Mouse (Mus musculus): Measurements from ENCODE around the gene Srsf3. TPM values are rescaled to one million over a fixed set of nuclear protein-coding genes. Genes with fewer than 3 reads are reported as not detected.
"Not testable (repeated sequence)": the region's sequence is repeated elsewhere in the genome, so short reads cannot be mapped to it uniquely, and the experiment has no call there.

Gene Srsf3
- total RNA-seq, 2 experiments from 2014 or later = 91.3 to 94.2 TPM

DNA sequence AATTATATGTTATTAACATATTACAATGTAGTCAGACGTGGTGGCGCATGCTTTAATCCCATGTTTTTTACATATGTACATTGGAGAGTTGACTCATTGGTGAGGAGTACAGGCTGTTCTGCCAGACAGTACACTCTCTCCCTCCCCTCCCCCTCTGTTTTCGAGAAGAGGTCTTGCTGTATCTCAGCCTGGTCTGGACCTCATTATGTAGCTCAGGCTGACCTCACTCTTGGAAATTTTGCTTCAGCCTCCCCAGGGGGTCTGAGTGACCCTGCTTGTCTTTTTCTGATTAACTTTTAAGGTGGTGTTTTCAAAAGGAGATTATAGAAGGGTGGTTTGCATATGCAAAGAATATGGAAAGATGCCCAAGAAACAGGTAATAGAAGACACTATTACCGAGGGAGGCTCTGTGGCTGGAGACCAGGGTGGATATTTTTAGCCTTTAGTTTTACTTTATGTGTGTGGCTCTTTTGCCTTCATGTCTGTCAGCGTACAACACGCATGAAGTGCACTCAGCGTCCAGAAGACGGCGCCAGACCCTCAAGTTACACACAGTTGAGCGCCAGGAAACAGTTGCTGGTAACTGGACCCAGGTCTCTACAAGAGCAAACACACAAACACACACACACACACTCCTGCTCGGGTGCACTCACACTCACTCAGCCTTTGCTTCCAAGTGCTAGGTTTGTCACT lies 14.0 kb upstream of the Srsf3 start:
- peak; percentile 44 for DNase-seq

DNA sequence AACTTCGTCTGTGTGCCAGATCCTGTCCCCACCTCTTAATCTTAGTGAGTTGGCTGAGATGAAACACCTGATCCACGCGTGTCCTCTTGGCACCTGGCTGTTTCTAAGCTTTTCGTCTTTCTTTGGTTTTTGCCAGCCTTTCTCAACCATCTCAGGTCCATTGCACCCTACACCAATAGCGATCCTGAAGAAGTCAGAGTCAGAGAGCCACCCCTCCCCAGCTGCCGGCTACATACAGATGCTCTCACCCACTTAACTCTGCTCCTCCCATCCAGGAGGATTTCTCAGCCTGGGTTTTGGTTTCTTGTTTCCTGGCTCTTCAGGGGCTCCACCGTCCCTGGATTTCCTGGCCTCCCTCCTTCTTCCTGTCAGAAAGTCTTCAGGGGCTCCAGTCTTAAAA lies 13.0 kb upstream of the Srsf3 start:
- no peak for DNase-seq

DNA sequence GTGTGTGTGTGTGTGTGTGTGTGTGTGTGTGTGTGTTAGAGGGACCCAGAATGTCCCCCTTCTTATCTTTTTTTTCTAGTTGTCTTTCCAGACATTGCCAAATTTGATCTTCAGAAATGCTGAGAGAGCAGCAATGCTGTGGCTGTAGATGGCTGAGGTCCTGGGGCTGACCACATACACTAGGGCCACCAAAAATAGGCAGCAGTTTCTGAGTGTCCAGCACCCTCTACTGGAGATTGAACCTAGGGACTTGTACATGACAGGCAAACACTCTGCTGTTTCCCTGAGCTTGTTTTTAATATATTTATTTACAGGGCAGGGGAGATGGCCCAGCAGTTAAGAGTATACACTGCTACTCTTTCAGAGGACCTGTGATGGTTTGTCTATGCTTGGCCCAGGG lies 12.0 kb upstream of the Srsf3 start:
- no peak for DNase-seq

DNA sequence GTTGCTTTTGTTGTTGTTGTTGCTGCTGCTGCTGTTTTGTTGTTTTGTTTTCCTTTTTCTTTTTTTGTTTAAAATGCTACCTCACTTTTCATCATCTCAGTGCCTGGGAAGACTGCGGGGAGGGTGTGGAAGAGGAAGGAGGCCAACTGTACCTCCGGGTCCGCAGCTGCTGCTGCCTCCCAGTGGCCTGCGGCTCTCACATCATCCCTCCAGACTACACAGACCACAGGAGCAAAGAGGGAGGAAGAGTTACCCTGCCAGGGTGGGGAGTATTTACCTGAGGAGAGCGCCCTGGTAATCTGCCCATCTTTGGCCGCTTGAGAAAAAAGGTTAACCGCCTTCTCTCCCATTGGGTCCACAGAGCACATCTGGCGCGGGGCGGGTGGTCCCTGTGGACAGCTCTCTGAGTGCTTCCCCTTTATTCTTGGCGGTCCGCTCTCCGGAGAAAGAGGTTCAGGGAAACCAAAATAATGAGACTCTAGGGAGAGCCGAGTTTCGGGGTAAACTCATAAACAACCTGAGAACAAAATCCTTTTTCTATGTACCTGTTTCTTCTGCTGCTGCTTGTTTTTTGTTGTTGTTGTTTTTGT lies 10.1 kb upstream of the Srsf3 start:
- peak; percentile 11 for DNase-seq

DNA sequence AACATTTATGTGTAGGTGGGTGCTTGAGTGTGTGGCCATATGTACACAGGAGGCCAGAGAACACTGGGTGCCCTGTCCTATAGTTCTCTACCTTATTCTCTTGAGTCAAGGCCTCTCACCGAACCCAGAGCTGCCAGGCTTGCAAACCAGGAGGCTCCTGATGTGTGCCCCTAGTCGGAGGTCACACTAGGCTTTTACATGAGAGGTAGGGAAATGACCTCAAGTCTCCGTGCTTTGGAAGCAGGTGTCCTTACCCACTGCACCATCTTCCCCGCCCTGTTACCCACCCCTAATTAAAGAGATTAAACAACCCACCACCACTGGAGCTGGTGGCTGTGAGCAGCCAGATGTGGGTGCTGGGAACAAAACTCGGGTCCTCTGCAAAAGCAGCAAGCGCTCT lies 9.1 kb upstream of the Srsf3 start:
- DNase-seq = no peak

DNA sequence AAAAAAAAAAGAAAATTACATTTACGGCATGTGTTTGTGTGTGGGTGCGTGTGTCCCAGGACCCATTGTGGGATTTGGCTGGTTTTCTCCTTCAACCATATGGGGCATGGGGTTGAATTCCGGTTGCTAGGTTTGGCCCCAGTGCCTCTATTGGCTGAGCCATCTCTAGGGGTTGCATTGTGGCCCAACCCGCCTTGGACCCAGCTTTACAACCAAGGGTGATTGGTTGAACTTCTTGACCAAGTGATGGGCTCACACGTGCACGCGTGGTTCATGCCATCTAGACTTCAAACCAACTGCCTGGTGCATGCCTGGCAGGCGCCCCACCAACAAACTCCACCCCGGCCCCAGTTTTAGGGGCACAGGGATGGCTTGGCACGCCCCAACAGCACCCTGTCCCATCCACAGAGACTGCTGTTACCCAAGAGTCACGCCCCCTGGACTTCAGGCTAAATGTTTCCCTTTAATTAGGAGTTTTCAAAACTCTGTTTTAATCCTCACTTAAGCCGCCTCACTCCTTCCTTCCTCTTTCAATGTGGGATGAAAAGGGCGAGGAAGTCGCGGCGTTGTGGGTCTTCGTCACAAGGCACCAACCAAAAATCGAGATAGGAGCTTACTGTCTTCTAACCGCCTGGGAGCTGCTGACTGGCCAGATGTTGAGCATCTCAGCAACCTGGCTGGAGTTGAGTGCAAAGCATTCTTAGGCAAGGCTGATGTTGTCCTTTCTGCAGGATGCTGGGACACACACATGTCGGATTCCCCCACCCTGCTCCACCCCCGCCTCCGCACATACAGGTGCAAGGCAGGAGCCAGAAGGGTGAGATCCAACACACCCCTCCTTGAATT lies 8.2 kb upstream of the Srsf3 start:
- no peak for DNase-seq

DNA sequence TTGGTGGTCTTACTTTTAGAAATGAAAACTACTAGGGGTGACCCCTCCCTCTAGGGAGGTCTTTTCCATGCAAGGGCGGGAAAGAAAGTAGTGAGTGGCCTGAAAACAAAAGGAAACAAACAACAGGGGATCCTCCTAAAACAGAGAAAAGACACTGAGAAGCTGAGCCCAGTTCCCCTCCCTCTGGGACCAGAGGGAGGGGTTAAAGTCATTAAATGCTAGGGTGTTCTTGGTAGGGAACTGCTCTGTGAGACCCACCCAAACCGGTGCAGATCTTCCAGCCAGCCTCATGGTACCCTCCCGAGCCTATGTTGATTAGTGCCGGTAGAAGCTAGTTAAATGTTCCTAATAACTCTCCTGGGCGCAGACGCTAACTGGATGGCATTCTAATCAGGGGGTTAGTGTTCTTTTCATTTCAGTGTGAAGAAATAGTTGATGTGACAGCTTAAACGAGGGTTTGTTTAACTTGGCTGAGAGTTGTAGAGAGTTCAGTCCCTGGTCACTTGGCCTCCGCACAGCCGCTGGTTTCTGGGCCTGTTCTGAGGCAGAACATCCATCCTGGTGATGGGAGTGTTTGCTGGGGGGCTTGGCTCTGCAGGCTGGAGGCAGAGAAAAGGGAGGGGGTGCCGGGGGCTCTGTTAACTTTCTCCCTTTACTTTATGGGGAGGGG lies 7.4 kb upstream of the Srsf3 start:
- no peak for DNase-seq

DNA sequence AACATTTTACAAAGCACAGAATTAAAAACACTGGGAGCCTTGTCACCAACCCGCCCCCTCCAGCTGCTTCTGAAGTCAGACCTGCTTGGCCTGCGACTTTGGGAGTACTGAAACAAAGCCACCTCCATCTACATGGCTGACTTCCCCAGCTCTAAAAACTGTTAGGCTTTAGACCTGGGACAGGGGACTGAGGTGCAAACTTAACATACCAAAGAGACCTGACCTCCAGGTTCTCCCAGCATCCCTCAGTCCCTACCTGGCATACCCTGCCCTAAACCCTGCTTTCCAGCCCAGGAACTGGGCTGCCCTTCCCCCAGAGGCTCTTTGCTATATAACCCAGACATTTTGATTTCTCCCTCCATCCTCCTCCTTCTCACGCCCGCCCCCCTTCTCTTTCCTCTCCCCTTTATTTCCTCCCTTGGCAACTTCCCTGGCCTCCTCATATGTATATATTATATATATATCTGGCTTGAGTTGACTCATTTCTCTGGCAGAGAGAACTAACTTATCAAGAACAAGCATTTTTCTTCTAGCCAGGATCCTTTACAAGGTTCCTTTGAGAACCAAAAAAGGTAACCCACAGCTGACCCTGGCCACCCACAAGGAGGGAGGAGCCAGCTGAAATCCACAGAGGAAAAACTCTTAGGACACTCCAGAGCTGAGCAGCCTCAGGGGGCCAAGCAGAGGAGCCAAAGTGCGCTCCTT lies 5.6 kb upstream of the Srsf3 start:
- DNase-seq = no peak

DNA sequence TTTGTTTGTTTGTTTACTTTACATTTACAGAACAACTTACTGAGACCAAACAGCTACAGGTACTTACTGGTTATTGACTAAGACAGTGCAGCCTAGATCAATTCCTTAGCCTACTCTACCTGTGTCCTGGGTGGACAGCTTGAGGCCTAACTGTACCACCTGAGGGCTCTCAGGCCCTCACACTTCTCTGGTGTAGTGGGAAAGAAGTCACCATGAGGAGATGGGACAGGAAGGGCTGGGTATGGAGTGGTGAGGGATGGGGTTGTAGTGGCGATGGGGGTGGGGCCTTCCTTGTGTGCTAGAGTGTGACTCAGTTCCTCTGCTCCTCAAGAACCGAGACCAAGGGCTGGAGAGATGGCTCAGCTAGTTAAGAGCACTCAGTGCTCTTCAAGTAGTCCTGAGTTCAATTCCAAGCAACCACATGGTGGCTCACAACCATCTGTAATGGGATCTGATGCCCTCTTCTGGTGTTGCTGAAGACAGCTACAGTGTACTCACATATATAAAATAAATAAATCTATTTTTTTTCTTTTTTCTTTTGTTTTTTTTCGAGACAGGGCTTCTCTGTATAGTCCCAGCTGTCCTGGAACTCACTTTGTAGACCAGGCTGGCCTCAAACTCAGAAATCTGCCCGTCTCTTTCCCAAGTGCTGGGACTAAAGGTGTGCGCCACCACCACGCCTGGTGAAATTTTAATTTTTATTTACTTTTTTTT lies 1.9 kb upstream of the Srsf3 start:
- DNase-seq = no peak

DNA sequence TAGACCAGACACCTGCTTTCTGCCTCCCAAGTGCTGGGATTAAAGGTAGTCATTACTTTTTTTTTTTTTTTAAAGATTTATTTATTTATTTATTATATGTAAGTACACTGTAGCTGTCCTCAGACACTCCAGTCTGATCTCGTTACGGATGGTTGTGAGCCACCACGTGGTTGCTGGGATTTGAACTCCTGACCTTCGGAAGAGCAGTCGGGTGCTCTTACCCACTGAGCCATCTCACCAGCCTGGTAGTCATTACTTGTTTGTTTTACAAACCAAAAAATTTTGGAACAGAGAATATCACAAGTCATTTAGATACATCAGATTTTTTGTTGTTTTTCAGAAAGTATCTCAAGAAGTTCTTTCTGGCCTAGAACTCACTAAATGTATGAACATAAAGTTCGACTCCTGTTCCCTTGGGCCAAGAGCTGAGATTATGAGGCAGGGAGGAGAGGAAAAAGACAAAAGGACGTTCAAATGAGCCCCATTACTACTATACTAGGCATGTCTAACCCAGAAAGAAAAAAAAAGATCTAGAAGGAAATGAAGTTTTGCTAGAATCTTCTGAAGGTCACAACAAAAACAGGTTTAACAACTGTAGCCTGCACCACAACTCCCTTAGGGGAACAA lies 1.2 kb upstream of the Srsf3 start:
- not testable (repeated sequence) for DNase-seq

DNA sequence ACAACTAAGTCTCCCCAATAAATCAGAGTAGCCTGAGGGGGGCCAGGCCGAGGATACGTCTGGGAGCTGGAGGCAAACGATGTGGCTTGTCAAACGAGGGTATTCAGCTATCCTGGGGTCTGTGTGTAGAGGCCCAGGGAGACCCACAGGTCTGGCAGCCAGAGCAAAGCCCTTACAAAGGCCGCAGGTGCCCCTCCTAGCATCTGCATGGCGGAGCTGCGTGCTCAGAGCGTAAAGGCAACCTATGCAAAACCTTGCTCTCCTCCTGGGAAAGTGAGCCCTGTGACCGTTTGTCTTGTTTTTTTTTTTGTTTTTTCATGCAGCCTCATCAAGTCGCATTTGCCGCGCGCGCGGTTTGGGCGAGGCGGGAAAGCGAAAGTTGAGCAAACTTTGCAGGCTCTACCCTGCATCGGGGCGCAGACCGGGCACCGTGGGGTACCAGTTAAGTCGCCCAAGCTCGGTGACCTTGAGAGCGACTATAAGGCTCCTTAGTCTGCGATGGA lies 606 bp upstream of the Srsf3 start:
- no peak for DNase-seq

DNA sequence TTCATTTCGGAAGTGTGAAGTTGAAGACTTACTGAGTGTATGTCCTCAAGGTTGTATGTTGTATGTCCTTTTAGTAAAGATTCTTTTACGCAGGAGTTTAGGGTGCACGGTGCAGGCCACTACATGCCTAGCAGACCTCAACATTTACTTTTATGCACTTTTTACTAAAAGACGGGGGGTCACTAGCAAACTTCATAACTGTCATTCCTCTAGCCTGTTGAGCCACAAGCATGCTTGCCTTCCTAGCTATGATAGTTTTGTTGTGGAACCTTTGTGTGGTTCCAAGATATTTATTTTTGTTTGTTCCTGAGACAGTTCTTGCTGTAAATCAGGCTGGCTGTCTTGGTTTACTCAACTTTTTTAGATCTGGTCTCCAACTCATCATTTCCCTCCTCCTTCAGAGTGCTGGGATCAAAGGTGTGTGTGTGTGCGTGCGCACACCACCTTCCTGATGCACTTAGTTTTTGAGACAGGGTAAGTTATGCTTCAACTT lies 1.2 kb downstream of the Srsf3 start:
- no peak for DNase-seq

DNA sequence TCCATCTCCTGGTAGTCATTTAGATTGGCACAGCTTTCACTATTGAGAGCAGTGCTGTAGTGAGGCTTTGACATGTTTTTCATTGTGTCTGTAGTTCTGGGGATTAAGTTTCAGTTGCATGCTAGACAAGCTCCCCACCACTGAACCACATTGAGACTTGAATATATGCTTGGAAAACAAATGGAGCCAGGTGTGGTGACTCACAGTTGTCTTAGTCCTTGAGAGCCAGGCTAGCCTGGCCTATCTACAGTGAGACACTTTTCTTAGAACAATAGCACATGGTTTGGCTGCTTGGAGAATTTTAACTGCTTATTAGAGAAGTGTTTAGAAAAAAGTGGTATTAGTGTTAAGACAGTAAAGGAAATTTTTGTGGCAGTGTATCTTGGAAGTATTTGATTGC lies 1.8 kb downstream of the Srsf3 start:
- no peak for DNase-seq

DNA sequence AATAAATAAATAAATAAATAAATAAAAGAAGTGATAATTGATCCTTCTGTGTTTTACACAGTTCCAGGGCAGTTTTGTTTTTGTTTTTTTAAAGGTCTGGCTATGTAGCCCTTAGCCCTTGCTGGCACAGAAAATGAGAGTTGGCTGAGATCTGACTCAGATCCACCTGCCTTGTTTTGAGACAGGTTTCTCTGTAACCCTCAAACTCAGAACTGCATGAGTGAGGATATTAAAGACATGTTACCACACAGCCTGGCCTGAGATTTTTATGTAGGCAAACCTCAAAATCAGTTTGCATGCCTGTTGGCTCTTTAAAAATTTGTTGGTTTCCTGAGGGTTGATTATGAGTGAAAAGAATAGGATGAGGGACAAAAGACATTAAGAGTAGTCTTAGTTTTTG lies 3.1 kb downstream of the Srsf3 start:
- no peak for DNase-seq

DNA sequence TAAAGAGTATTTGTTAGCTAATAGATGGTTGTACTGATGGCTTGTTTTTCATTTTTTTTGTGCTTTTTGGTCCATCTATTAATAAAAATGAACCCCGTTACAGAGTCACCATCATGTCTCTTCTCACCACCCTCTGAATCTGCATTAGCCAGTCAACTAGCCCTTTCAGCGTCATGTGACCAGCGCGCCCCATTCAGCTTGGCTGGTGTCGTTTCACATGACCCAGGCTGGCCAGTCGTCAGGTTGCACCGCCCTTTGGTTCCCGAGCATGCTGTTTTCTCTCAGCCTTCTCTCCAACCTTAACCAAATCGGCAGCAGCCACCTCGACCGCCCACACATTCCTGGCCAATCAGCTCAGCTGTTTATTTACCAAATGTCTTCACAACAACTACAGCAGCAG lies 6.9 kb downstream of the Srsf3 start:
- DNase-seq = no peak

DNA sequence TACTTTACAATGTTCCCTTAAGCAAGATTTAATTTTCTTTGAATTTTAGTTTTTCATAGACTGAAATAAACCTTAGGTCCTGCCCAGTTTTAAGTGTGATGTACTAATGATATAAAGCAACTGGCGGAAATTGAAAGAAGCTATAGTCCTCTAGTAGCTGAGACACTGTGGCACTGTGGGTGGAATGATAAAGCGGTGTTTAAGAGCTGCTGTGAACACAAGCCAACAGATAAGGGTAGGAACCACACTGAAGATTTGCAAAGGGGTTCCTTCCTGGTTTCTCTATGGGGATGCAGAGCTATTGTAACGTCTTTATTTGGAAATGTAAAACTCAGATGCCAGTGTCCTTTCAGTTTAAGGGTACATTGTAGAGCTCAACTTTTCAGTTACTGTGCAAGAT lies 9.2 kb downstream of the Srsf3 start:
- not testable (repeated sequence) for DNase-seq

DNA sequence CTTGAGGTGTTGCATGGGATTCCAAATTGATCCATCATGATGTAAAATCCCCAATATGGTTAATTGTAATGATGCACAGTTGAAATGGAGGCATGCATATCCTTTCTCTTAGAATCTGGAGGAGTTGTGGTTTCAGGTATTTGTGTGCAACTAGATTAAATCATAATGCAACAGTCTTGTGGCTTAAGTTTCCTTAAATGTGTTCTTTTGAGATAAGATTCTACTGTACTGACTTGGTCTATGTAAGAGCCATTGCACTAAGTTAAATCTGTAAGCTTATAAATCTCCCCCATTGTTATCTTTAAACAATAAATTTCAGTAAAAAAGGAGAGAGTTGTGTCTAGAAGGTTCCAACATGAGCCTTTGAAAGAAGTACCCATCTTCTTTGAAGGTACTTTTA lies 10.1 kb downstream of the Srsf3 start:
- DNase-seq = no peak

DNA sequence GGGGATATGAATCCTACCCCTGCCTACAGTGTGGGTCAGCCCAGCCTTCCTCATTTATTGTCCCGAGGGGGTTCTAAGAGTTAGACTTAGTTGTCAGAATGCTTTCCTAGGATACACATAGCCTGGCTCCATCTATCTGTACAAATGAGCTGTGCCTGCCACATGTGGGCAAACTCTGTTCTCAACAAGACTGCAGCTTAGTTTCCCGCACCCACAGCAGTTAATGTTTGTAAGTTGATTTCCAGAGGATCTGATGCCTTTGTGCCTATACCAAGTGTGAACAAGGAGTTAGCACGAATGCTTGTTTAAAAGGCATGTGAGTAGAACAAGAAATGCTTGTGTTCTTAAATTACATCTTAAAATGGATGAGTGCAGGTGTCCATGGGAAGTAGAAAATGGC lies 11.2 kb downstream of the Srsf3 start:
- no peak for DNase-seq

DNA sequence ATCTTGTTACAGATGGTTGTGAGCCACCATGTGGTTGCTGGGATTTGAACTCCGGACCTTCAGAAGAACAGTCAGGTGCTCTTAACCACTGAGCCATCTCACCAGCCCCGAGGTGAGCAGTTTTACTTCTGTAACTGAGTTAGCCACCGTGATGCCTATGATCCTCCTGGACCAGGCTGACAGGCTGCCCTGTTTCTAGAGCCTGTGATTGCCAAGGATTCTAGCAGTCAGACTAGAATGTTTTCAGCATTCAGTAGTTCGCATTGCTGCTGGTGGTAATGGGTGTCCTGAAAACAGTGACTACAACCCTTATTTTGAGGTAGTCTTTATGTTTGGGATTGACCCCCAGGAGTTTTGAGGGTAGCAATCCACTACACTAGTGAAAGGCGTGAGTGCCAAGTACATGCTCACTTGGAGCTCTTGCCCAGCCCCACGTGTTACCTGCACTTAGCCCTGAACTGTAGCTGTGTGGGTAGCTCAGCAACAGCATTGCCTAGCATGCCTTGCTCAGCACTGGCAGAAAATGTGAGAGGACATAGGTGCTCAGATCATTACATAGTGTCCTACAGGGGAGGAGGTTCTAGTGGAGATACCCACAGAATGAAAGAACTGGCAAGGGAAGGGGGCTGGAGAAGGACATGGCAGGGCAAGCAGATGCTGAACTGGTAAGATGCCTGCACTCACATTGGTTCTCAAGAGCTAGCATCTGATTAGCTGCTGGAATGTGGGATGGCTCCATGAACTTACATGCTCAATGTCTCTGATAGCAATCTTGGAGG lies 11.9 kb downstream of the Srsf3 start:
- no peak for DNase-seq

DNA sequence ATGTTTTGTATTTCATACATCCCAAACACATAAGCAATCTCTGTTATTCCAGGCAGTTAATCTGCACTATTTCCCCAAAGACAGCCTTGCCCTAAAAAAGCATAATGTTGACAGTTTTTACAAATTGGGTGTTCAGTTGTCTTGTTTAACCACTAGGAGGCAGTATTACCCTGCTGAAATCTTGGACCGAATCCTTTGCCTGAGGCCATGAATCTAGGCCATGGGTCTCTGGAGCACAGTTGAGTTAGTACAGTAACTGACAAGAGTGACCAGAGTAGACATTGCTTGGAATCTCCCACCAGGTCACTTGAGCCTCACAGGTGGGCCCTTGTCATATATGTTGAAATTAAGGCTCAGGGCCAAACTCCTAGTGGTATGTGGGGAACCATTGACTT lies 12.5 kb downstream of the Srsf3 start:
- DNase-seq = no peak

Data from gastrocnemius, postnatal 10 days (tissue).